In genomic region chr7:29983340-29983689, GRCm38 (mm10) we compare ENCODE assay signal across 9 mouse cellular contexts. TPM values are rescaled to one million over a fixed set of nuclear protein-coding genes. Genes with fewer than 3 reads are reported as not detected.
A peak's percentile ranks its signal among the peaks of the same experiment; 100 is the strongest.
DNase-seq lines count a peak whose midpoint lies in the region; ATAC-seq and TF ChIP-seq lines count a peak whose summit lies in the region.
"Had no signal": no experiment of that assay in that cellular context is flagged by ENCODE, and none has a peak within 500 bp of the region (broad histone marks: within the 10 kb centered on the region; RNA-seq: fewer than 3 reads in every experiment).

No protein-coding gene starts in this region.

- ATAC-seq in heart, embryonic 16.5 days (replicated peaks; ENCODE audit: extremely low read depth, insufficient read depth, low FRiP score) = no peak
- ATAC-seq in hindbrain, embryonic 12.5 days (ENCODE audit: low FRiP score) = no peak; the same call in 1 of the 2 replicates
- no peak; the same call in 1 of the 2 replicates for ATAC-seq in midbrain, embryonic 13.5 days

- peaks cover 43% of the 10 kb centered on the region for H3K4me1 ChIP-seq in heart, embryonic 16.5 days (ENCODE audit: control insufficient read depth, insufficient read depth, low read length)
- H3K4me1 ChIP-seq in bone marrow macrophage, adult 2 months (ENCODE audit: control insufficient read depth, insufficient read depth, low read length) = peaks cover 5% of the 10 kb centered on the region
- H3K4me1 ChIP-seq in hindbrain, embryonic 12.5 days = peaks cover 17% of the 10 kb centered on the region
- peaks cover 29% of the 10 kb centered on the region for H3K4me1 ChIP-seq in midbrain, embryonic 13.5 days (replicated peaks)

- H3K4me3 ChIP-seq in heart, embryonic 16.5 days (ENCODE audit: low read length) = peak overlapping the region; percentile 97
- peak overlapping the region; percentile 88 for H3K4me3 ChIP-seq in bone marrow macrophage, adult 2 months (ENCODE audit: insufficient read depth, low read length)
- H3K4me3 ChIP-seq in hindbrain, embryonic 12.5 days = peak overlapping the region; percentile 89
- H3K4me3 ChIP-seq in midbrain, embryonic 13.5 days (replicated peaks) = peak overlapping the region; percentile 92

- WGBS in heart, embryonic 16.5 days = under 1% methylated on average over 8 of the region's 8 CpGs
- under 1% methylated on average over 8 of the region's 8 CpGs for WGBS in hindbrain, embryonic 12.5 days
- WGBS in midbrain, embryonic 13.5 days = under 1% methylated on average over 8 of the region's 8 CpGs

- peak overlapping the region; percentile 100 for H3K27ac ChIP-seq in heart, embryonic 16.5 days (ENCODE audit: low read length)
- peak overlapping the region; percentile 76 for H3K27ac ChIP-seq in bone marrow macrophage, adult 2 months (ENCODE audit: insufficient read depth, low read depth, low read length)
- H3K27ac ChIP-seq in hindbrain, embryonic 12.5 days = peak overlapping the region; percentile 93
- peak overlapping the region; percentile 92 for H3K27ac ChIP-seq in midbrain, embryonic 13.5 days

- no peaks in the 10 kb centered on the region for H3K27me3 ChIP-seq in heart, embryonic 16.5 days (ENCODE audit: control insufficient read depth, insufficient read depth, low read length)
- H3K27me3 ChIP-seq in hindbrain, embryonic 12.5 days = no peaks in the 10 kb centered on the region
- H3K27me3 ChIP-seq in midbrain, embryonic 13.5 days = no peaks in the 10 kb centered on the region
- H3K27me3 ChIP-seq: Patski had no signal

- H3K4me2 ChIP-seq in heart, embryonic 16.5 days (ENCODE audit: low read depth, low read length) = peak overlapping the region; percentile 86
- peak overlapping the region; percentile 63 for H3K4me2 ChIP-seq in hindbrain, embryonic 12.5 days (replicated peaks)
- H3K4me2 ChIP-seq in midbrain, embryonic 13.5 days (replicated peaks) = peak overlapping the region; percentile 69

- H3K9ac ChIP-seq in heart, embryonic 16.5 days (ENCODE audit: low read length) = peak overlapping the region; percentile 98
- H3K9ac ChIP-seq in hindbrain, embryonic 12.5 days = peak overlapping the region; percentile 85
- H3K9ac ChIP-seq in midbrain, embryonic 13.5 days (replicated peaks) = peak overlapping the region; percentile 91

- H3K36me3 ChIP-seq in heart, embryonic 16.5 days (ENCODE audit: control insufficient read depth, insufficient read depth) = peaks cover 17% of the 10 kb centered on the region
- H3K36me3 ChIP-seq in hindbrain, embryonic 12.5 days = peaks cover 25% of the 10 kb centered on the region
- peaks cover 20% of the 10 kb centered on the region for H3K36me3 ChIP-seq in midbrain, embryonic 13.5 days

- TF ChIP-seq CTCF in bone marrow macrophage, adult 2 months (IDR thresholded peaks at IDR 0.05; ENCODE audit: low read depth, low read length) = no peak

- no peak for DNase-seq in heart, postnatal 4 days
- no peak for DNase-seq in right cerebral cortex, postnatal 10 days (ENCODE audit: low spot score in 2 of 2)
- DNase-seq in embryo, embryonic 10.5 days (ENCODE audit: low spot score) = no peak
- no peak for DNase-seq in adrenal gland, postnatal 10 days

- TF ChIP-seq POLR2A in bone marrow macrophage, adult 2 months (IDR thresholded peaks at IDR 0.05; ENCODE audit: borderline replicate concordance, low read depth, low read length) = no peak

- H3K9me3 ChIP-seq in heart, embryonic 16.5 days (replicated peaks; ENCODE audit: control insufficient read depth, low read length) = peaks cover 3% of the 10 kb centered on the region
- H3K9me3 ChIP-seq in hindbrain, embryonic 12.5 days (replicated peaks) = no peaks in the 10 kb centered on the region
- H3K9me3 ChIP-seq in midbrain, embryonic 13.5 days = no peaks in the 10 kb centered on the region

RNA-seq across cellular contexts. Expression of gene Zfp568, which starts 0.4 kb away (rescaled TPM):
- polyA plus RNA-seq in heart, embryonic 16.5 days (2015; fragmentation: Nextera tagmentation; extraction: Ambion mirVana) = 16.0 and 18.4 TPM in 2 replicates
- 10 to 100 TPM; 83.8 to 87.0 TPM for total RNA-seq in heart, postnatal 4 days (2021)
- 3.6 and 4.0 TPM in 2 replicates for polyA plus RNA-seq in bone marrow macrophage, adult 2 months (2012; ENCODE audit: insufficient read depth, insufficient read length, missing spikeins)
- polyA plus RNA-seq in hindbrain, embryonic 12.5 days (2016; fragmentation: Nextera tagmentation; extraction: Ambion mirVana) = 13.2 and 14.9 TPM in 2 replicates
- 6.8 and 7.7 TPM in 2 replicates for polyA plus RNA-seq in midbrain, embryonic 13.5 days (2015; fragmentation: Nextera tagmentation; extraction: Ambion mirVana)
- 10 to 100 TPM; 17.0 to 19.8 TPM for total RNA-seq in adrenal gland, postnatal 10 days (2021)

RNA-seq across cellular contexts. Expression of gene Zfp74, which starts 29.4 kb away (rescaled TPM):
- polyA plus RNA-seq in heart, embryonic 16.5 days (2015; fragmentation: Nextera tagmentation; extraction: Ambion mirVana) = 8.2 and 8.3 TPM in 2 replicates
- total RNA-seq in heart, postnatal 4 days (2021) = 1 to 10 TPM; 6.5 to 7.1 TPM
- 7.2 and 8.6 TPM in 2 replicates for polyA plus RNA-seq in bone marrow macrophage, adult 2 months (2012; ENCODE audit: insufficient read depth, insufficient read length, missing spikeins)
- 16.4 and 17.2 TPM in 2 replicates for polyA plus RNA-seq in hindbrain, embryonic 12.5 days (2016; fragmentation: Nextera tagmentation; extraction: Ambion mirVana)
- polyA plus RNA-seq in midbrain, embryonic 13.5 days (2015; fragmentation: Nextera tagmentation; extraction: Ambion mirVana) = 19.9 and 20.5 TPM in 2 replicates
- total RNA-seq in adrenal gland, postnatal 10 days (2021) = 10 to 100 TPM in 1 of 2 experiments, 1 to 10 TPM in 1; 7.3 to 11.4 TPM
